Comparison of ENCODE assay signal across 32 mouse cellular contexts in genomic region chr7:45189600-45189999, GRCm38 (mm10). TPM values are rescaled to one million over a fixed set of nuclear protein-coding genes. Genes with fewer than 3 reads are reported as not detected.
A peak's percentile ranks its signal among the peaks of the same experiment; 100 is the strongest.
DNase-seq lines count a peak whose midpoint lies in the region; TF ChIP-seq lines count a peak whose summit lies in the region.
"Had no signal": no experiment of that assay in that cellular context is flagged by ENCODE, and none has a peak within 500 bp of the region (broad histone marks: within the 10 kb centered on the region; RNA-seq: fewer than 3 reads in every experiment).

No protein-coding gene starts in this region.

- no peak overlapping the region for H3K27ac ChIP-seq in cortical plate, adult 2 months (ENCODE audit: insufficient read depth, low read length)
- H3K27ac ChIP-seq: embryonic facial prominence, embryonic 13.5 days; forebrain, embryonic 12.5 days; hindbrain, embryonic 10.5 days; limb, embryonic 15.5 days; liver, embryonic 14.5 days; midbrain, embryonic 12.5 days; neural tube, embryonic 12.5 days had no signal

- no peak for TF ChIP-seq CTCF in cortical plate, adult 2 months (IDR thresholded peaks at IDR 0.05; ENCODE audit: extremely low read depth, insufficient read depth, low read length)

- 0 out of 2 replicates have a peak, but pooled peaks have one; percentile 5 for TF ChIP-seq POLR2A in cortical plate, adult 2 months (IDR thresholded peaks at IDR 0.05; ENCODE audit: extremely low read depth, insufficient read depth, low read length)

- no peak overlapping the region for H3K4me3 ChIP-seq in cortical plate, adult 2 months (ENCODE audit: insufficient read depth, low read length)
- H3K4me3 ChIP-seq: embryonic facial prominence, embryonic 13.5 days; erythroblast, embryonic 14.5 days; forebrain, embryonic 12.5 days; heart, embryonic 12.5 days; hindbrain, embryonic 10.5 days; limb, embryonic 15.5 days; midbrain, embryonic 12.5 days; neural tube, embryonic 12.5 days had no signal

- DNase-seq in frontal cortex, postnatal 36 days (ENCODE audit: low spot score in 2 of 2): peak; percentile 64 to 74
- DNase-seq in frontal cortex, postnatal 10 days (ENCODE audit: low spot score in 2 of 2): no peak
- peak; percentile 65 for DNase-seq in right cerebral cortex, postnatal 25 days
- no peak for DNase-seq in right cerebral cortex, postnatal 4 days
- no peak for DNase-seq in kidney, postnatal 25 days
- no peak for DNase-seq in kidney, adult 8-10 months
- DNase-seq: adrenal gland, postnatal 36 days; cerebellum, adult 11 months; gastrocnemius, postnatal 14 days; heart, adult 11 months; heart, postnatal 10 days; kidney, adult 11 months; layer of hippocampus, adult 9-11 months; lung, embryonic 14.5 days; retina, postnatal 1 day; thymus, adult 18-20 months; thymus, postnatal 4 days had no signal

- H3K4me1 ChIP-seq in cortical plate, adult 2 months (ENCODE audit: control insufficient read depth, insufficient read depth, low read length): no peaks in the 10 kb centered on the region; the same call in 1 of the 2 replicates

RNA-seq across cellular contexts. Expression of gene Pth2, which starts 8.8 kb away (rescaled TPM):
- polyA plus RNA-seq in cortical plate, adult 2 months (2012; rRNA removed): not detected in 2 replicates
- polyA plus RNA-seq: C2C12; embryonic facial prominence, embryonic 13.5 days; erythroblast, embryonic 14.5 days; hindbrain, embryonic 10.5 days; kidney, embryonic 16.5 days; large intestine, adult 2 months; limb, embryonic 15.5 days; liver, embryonic 14.5 days; lung, embryonic 14.5 days; neural tube, embryonic 12.5 days; small intestine, adult 2 months; stomach, embryonic 16.5 days had no signal

RNA-seq across cellular contexts. Expression of gene Gfy, which starts 10.2 kb away (rescaled TPM):
- polyA plus RNA-seq in cortical plate, adult 2 months (2012; rRNA removed): 0.38 and 0.62 TPM in 2 replicates
- polyA plus RNA-seq: C2C12; erythroblast, embryonic 14.5 days; heart, embryonic 12.5 days; hindbrain, embryonic 10.5 days; kidney, embryonic 16.5 days; large intestine, adult 2 months; limb, embryonic 15.5 days; liver, embryonic 14.5 days; lung, embryonic 14.5 days; midbrain, embryonic 12.5 days; neural tube, embryonic 12.5 days; small intestine, adult 2 months; stomach, embryonic 16.5 days had no signal

RNA-seq across cellular contexts. Expression of gene Ccdc155, which starts 15.1 kb away (rescaled TPM):
- 4.7 and 5.0 TPM in 2 replicates for polyA plus RNA-seq in cortical plate, adult 2 months (2012; rRNA removed)
- polyA plus RNA-seq: C2C12; small intestine, adult 2 months had no signal

RNA-seq across cellular contexts. Expression of gene Dkkl1, which starts 22.3 kb away (rescaled TPM):
- polyA plus RNA-seq in cortical plate, adult 2 months (2012; rRNA removed): 41.4 and 47.2 TPM in 2 replicates
- polyA plus RNA-seq: kidney, embryonic 16.5 days; lung, embryonic 14.5 days had no signal

RNA-seq across cellular contexts. Expression of gene Slc17a7, which starts 25.9 kb away (rescaled TPM):
- 1,033 and 1,121 TPM in 2 replicates for polyA plus RNA-seq in cortical plate, adult 2 months (2012; rRNA removed)

Comparison
In these comparisons a context has a peak if more than half of its experiments do, and no peak if none do; other contexts are left out.
1. DNase-seq: peak in frontal cortex, postnatal 36 days (2 of 2) and right cerebral cortex, postnatal 25 days (single experiment); none in frontal cortex, postnatal 10 days (0 of 2), right cerebral cortex, postnatal 4 days (single experiment), kidney, postnatal 25 days (0 of 2) and kidney, adult 8-10 months (0 of 2).